Mouse (Mus musculus) cerebellum, postnatal 36 days (tissue): Measurements from ENCODE around the gene Gli2.

ENCODE experiments used
- DNase-seq, 2 experiments: peaks; one replicate each; pipeline ENCODE4 v3.0.0; 2021 to 2022; ENCODE audit warnings: mixed read lengths in 2 of 2

The Gli2 gene

GRCm38 (mm10) chr1:118940269-118940840 is 113.1 kb downstream of the Gli2 start:
- DNase-seq = no peak

- no peak for DNase-seq
These were observed 115.2 kb downstream of the Gli2 start for GRCm38 (mm10) chr1:118938206-118938605.

- DNase-seq = no peak
These were observed 117.3 kb downstream of the Gli2 start for GRCm38 (mm10) chr1:118936108-118936507.

GRCm38 (mm10) chr1:118935518-118935917 is 117.9 kb downstream of the Gli2 start:
- no peak for DNase-seq

- no peak for DNase-seq
These were observed 121.3 kb downstream of the Gli2 start for GRCm38 (mm10) chr1:118932167-118932566.

GRCm38 (mm10) chr1:118927543-118928354 is 125.7 kb downstream of the Gli2 start:
- no peak for DNase-seq

GRCm38 (mm10) chr1:118926556-118926955 is 126.9 kb downstream of the Gli2 start:
- DNase-seq = no peak

GRCm38 (mm10) chr1:118922189-118922588 is 131.2 kb downstream of the Gli2 start:
- DNase-seq = peak; percentile 21 to 24

- DNase-seq = peak; percentile 49 to 50
These were observed 135.7 kb downstream of the Gli2 start for GRCm38 (mm10) chr1:118917520-118918220.

- DNase-seq = no peak
These were observed 136.8 kb downstream of the Gli2 start for GRCm38 (mm10) chr1:118916477-118917075.

GRCm38 (mm10) chr1:118913414-118914385 is 139.7 kb downstream of the Gli2 start:
- no peak for DNase-seq

GRCm38 (mm10) chr1:118912929-118913328 is 140.5 kb downstream of the Gli2 start:
- no peak for DNase-seq

GRCm38 (mm10) chr1:118911427-118911727 is 142.0 kb downstream of the Gli2 start:
- DNase-seq = no peak

- no peak for DNase-seq
These were observed 142.6 kb downstream of the Gli2 start for GRCm38 (mm10) chr1:118910693-118911426.

- DNase-seq = no peak
These were observed 144.4 kb downstream of the Gli2 start for GRCm38 (mm10) chr1:118909051-118909450.

- no peak for DNase-seq
These were observed 145.8 kb downstream of the Gli2 start for GRCm38 (mm10) chr1:118907574-118907973.

GRCm38 (mm10) chr1:118905319-118905718 is 148.1 kb downstream of the Gli2 start:
- DNase-seq = no peak

- DNase-seq = no peak
These were observed 148.5 kb downstream of the Gli2 start for GRCm38 (mm10) chr1:118904909-118905308.

GRCm38 (mm10) chr1:118904431-118904830 is 149.0 kb downstream of the Gli2 start:
- DNase-seq = no peak

GRCm38 (mm10) chr1:118903742-118904141 is 149.7 kb downstream of the Gli2 start:
- DNase-seq = no peak

- DNase-seq = no peak
These were observed 151.4 kb downstream of the Gli2 start for GRCm38 (mm10) chr1:118901868-118902586.
